Mouse (Mus musculus) heart, postnatal 4 days (tissue): ENCODE measurements at regions not wholly inside any gene's neighbourhood (a gene's known extent, or its start where the extent isn't known, plus 50 kb on each side); places are given as distances from the start of the nearest gene placed in this dataset.

Source experiments
- DNase-seq: peaks from one replicate; pipeline ENCODE4 v3.0.0; 2021

DNA sequence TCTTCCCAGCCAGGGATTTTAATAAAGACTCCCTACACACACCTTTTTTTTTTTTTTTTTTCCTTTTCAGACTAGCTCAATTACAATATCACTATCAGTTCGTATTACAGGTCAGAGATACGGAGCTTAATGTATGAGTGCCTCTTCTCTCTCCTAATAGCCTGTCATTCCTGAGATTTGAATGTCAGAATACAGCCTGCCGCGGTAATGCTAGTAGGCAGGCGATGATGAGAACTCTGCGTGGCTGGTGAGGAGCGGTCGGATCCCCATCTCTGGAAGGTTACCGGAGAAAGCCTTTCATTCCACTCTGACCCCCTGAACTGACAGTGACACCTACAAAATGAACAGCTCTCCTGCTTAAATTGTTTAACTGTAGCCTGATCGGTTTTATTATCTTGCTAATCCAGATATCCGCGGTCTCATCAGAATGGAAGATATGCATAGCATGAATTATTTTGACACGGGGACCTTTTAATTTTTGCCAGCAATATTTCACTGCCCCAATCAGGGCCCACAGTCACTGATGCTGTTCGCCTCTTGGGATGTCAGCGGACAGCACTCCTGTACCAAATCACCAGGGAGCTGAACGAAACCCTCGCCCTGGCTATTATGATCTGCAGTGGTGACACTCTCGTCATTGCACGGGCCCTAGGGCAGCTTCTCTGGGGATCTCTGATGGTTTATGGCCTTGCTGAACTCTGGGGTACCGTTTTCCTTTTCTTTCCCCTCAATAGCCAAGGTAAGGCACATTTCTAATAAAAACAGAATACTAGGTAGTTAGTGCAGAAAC lies 690.9 kb downstream of the 1700064H15Rik start:
- no peak for DNase-seq

- DNase-seq = no peak
Observed at GRCm38 (mm10) chr3:18941301-18942177, 686.9 kb downstream of the 1700064H15Rik start.

DNA sequence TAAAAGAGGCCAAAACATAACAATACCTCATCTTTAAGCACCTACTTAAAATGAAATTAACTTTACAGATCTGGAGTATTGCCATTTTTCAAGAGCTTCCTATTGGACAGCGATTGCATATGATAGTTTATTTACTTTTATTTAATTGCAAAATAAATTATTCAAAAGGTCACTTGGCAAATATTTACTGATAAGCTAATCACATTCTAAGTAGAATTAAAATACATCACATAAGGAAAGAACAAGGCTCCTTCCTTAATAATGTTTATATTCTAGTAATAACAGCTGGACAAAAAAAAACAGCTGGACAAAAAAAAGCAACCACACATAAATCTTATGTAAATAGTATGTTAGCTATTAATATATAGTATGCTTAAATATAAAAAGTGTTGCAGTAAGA lies 668.1 kb downstream of the 1700064H15Rik start:
- DNase-seq = no peak

GRCm38 (mm10) chr3:18988662-18989061 lies 639.8 kb downstream of the 1700064H15Rik start:
- no peak for DNase-seq

GRCm38 (mm10) chr3:18989577-18990240 lies 638.8 kb downstream of the 1700064H15Rik start:
- peak; percentile 33 for DNase-seq

- no peak for DNase-seq
Observed at GRCm38 (mm10) chr3:19000179-19000578, 628.3 kb downstream of the 1700064H15Rik start.

GRCm38 (mm10) chr3:19002056-19002455 lies 626.4 kb downstream of the 1700064H15Rik start:
- no peak for DNase-seq

GRCm38 (mm10) chr3:19004792-19005191 lies 623.7 kb downstream of the 1700064H15Rik start:
- DNase-seq = no peak

DNA sequence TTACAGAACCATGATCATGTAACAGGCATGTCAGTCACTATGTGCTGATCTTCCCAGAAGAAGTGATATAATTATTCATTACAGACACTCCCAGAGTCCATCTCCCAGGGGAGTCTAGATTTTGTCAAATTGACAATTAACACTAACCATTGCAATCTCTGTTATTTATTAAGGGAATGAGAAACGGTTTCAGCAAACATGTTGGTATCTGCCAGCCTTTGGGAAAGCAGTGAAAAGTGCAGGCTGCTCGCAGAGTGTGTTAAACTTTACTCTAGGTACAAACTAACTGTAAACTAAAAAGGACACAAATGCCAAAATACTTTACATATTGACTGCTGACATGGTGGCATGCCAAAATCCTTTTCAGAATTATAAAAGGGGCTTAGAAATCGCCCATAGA lies 583.9 kb downstream of the 1700064H15Rik start:
- no peak for DNase-seq

DNA sequence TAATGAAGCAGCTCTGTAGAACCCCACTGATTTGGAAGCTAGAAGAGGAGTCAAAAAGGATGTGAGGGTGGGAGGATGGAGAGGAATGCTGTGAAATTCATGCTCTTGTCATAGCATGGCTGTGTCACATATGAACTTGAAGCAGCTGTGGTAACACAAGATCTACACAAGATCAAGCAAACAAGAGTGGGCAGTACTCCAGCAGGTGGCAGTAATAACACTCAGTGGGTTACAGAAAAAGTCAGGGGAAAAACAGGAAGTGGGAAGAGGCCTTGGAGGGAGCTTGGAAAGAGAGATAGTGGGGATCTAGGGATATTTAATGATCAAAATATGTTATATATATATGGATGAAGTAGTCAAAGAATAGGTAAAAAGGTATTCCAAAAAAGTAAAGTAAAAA lies 582.5 kb downstream of the 1700064H15Rik start:
- no peak for DNase-seq

- DNase-seq = no peak
Observed at GRCm38 (mm10) chr3:19046610-19047009, 581.9 kb downstream of the 1700064H15Rik start.

- DNase-seq = no peak
Observed at GRCm38 (mm10) chr3:19055961-19056360, 572.5 kb downstream of the 1700064H15Rik start.

DNA sequence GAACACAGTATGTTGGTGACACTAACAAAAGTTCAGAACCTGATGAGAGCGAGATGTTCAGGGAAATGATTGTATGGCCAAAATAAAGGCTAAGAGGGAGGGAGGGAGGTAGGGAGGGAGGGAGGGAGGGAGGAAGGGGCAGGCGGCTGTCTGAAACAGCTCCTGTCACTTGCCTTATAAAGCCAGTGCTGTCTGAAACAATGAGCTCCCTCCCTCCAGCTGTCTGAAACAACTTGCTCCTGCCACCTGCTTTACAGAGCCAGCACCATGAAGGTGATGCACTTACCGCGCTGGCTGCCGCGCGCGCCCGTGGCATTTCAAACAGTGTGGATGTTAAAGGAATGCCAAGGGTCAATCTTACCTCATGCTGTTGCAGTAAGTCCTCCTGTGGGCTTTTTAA lies 571.9 kb downstream of the 1700064H15Rik start:
- DNase-seq = no peak

DNA sequence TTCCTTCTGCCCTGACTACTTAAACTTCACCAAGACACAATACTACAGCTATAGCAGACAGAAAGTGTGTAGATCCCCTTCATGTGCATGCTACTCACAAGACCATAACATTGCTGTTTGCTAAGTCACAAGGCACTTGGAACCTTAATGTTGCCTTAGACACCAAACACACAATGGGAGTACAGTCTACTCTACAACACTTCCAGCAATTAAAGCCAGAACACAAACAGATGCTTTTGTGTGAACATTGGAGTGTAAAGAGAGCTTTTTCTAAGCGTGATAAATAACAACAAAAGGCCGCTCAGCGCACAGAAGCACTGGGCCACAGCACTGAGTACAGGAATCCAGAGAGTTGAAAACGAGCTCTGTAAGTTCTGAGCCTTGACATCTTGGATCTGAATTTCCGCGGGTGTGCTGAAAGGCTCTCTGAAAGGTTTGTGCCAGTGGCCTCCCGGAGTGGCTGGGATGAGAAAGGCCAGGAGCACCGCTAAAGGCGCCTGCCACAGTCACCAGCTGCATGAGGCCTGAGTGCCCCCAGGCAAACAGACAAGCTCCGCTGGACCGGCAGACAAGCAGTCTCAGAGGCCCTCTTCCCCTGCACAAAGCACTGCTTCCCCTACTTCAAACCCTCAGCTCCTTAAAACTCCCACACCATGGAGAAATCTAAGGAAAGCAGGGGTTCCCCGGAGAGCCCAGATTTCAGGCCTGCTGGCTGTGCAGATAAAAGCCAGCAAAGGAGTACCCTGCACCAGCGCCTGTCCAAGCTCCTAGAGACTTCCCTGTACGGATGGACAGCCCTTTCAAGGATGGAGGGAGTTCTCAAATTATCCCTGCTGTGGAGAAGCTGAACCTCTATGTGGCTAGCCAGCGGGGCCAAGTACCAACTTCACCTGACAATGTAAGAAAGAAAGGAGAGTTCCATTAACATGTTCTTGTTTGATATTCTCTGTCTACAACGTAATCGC lies 568.3 kb downstream of the 1700064H15Rik start:
- DNase-seq = no peak

DNA sequence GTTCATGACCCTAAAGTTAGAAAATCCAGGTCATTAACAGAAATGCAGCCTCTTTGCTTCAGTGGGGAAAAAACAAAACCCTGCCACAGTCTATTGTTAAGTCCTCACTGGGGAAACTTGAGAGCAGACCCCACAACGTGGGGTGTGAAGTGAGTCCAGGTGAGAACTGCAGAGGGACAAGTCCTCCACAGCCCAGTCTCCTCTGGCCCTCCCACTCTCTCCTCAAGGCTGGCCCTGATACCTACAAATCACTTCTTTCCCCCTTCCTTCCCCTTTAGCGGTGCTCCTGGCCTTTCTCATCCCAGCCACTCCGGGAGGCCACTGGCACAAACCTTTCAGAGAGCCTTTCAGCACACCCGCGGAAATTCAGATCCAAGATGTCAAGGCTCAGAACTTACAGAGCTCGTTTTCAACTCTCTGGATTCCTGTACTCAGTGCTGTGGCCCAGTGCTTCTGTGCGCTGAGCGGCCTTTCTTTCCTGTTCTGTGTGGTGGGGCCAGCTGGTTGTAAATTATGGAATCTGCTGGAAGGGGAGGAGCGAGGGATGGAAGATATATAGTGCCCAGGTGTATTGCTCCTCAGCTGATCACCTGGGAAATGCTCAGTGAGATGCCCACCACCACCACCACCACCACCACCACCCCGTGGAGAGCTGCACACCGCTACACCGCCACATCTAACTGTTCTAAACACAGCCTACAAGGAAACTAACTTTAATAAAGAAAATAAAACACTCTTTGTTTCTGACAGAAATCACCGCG lies 566.8 kb downstream of the 1700064H15Rik start:
- DNase-seq = no peak

DNA sequence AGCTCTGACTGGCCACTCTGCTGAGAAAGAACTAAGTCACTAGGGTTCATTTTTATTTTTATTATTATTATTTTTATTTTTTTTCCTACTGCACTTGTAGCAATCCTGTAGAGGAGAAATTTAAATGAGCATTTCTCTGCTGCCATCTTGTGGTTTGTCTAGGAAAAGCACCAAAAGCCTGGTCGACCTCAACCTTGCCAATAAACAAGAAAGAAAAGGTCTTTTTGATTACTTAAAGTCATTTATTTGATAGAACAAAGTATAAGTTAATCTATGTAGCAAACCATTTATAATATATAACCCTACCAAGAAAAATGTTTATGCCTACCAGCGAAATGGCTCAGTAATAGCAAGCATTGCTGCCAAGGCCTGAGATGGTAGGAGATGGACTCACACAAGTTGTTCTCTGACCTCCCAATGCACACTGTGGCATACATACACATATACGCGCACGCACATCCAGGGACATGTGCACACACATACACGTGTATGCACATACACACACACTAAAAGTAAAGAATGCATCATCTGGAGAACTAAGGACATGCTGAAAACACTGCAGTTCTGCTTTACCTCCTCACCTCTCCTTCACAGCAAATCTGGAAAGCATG lies 566.1 kb downstream of the 1700064H15Rik start:
- DNase-seq = peak; percentile 54

DNA sequence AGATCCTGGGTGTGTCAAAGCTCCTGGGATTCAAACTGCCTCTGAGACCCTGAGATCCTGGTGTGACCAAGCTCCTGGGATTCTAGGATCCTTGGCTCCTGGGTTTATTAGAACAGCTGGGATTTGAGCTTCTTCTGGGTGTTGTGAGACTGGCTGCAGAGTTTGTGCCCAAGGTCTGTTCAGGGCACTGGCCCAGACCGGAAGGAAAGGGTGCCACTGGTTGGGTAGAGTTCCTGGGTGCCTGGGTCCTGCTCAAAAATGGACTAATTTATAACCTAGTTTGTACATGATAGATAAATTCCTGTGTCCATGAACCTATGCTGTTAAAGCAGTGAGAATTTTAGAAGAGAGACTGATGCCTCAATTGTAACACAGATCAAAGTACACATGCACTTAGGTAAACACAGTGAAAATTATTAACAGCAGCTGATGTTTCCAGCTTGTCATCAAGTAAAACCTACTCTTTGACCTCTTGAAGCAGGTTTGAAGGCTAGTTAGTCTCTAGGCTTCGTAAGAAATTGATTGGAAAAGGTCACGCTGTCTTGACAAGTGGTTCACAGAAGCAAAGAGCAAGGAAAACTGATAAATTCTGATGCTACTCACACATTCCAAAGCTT lies 561.2 kb downstream of the 1700064H15Rik start:
- no peak for DNase-seq
